In the genomic region with DNA sequence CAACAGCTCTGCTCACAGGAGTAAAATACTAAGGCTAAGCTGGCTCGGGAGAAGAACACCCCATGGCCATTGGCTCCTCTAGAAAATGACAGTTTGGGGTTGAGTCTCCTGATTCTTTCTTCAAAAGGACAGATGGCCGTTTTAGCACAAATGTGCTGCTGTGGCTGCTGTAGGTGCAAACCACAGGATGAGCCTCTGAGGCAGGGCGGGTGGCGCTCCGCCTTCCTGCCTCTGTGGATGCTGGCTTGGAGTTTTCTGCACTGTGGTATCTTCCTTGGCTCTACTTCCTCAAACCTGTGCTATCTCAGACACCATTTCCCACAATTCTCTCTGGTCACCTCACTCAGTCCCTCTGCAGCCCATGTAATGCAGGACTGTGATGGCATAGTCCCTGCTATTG, we compare ENCODE assay signal across 15 mouse cellular contexts.
A peak's percentile ranks its signal among the peaks of the same experiment; 100 is the strongest.
DNase-seq lines count a peak whose midpoint lies in the region; ATAC-seq lines count a peak whose summit lies in the region.
"Had no signal": no experiment of that assay in that cellular context is flagged by ENCODE, and none has a peak within 500 bp of the region (broad histone marks: within the 10 kb centered on the region; RNA-seq: fewer than 3 reads in every experiment).

No protein-coding gene starts in this region.

- DNase-seq in hindbrain, embryonic 10.5 days (ENCODE audit: low spot score) = no peak
- DNase-seq in hindbrain, embryonic 14.5 days (ENCODE audit: low spot score) = no peak
- peak; percentile 7 for DNase-seq in ES-CJ7 (ENCODE audit: low read depth, low spot score)
- DNase-seq in thymus, postnatal 10 days (ENCODE audit: low spot score in 2 of 2) = peak; percentile 72 to 78
- no peak for DNase-seq in right cerebral cortex, postnatal 25 days
- no peak for DNase-seq in urinary bladder, postnatal 25 days (ENCODE audit: low spot score)
- no peak for DNase-seq in MN1 (ENCODE audit: low spot score)
- DNase-seq: embryo, embryonic 11 days; kidney, postnatal 10 days; right cerebral cortex, postnatal 14 days had no signal

- no peaks in the 10 kb centered on the region for H3K27me3 ChIP-seq in hindbrain, embryonic 10.5 days (ENCODE audit: insufficient read depth, poor library complexity, severe bottlenecking)
- H3K27me3 ChIP-seq in hindbrain, embryonic 14.5 days (ENCODE audit: control insufficient read depth, insufficient read depth, low read length) = no peaks in the 10 kb centered on the region
- H3K27me3 ChIP-seq: hindbrain, embryonic 15.5 days; neural tube, embryonic 12.5 days had no signal

- no peak for ATAC-seq in hindbrain, embryonic 14.5 days (ENCODE audit: low FRiP score)
- ATAC-seq in inflammation-experienced regulatory T-cells, adult 6 months = peak; percentile 34

- H3K4me2 ChIP-seq in hindbrain, embryonic 14.5 days (replicated peaks) = no peak overlapping the region
- H3K4me2 ChIP-seq: hindbrain, embryonic 15.5 days; midbrain, embryonic 11.5 days; neural tube, embryonic 12.5 days had no signal

- no peak overlapping the region for H3K4me3 ChIP-seq in hindbrain, embryonic 10.5 days
- no peak overlapping the region for H3K4me3 ChIP-seq in hindbrain, embryonic 14.5 days (replicated peaks; ENCODE audit: low read length)
- H3K4me3 ChIP-seq: hindbrain, embryonic 15.5 days; neural tube, embryonic 12.5 days had no signal

- WGBS in hindbrain, embryonic 10.5 days = 70% methylated on average over 5 of the region's 5 CpGs
- WGBS in hindbrain, embryonic 14.5 days = 66% methylated on average over 5 of the region's 5 CpGs

- H3K36me3 ChIP-seq in hindbrain, embryonic 10.5 days = no peaks in the 10 kb centered on the region
- no peaks in the 10 kb centered on the region for H3K36me3 ChIP-seq in hindbrain, embryonic 14.5 days (replicated peaks; ENCODE audit: control insufficient read depth, insufficient read depth)
- H3K36me3 ChIP-seq: G1E; hindbrain, embryonic 15.5 days; neural tube, embryonic 12.5 days had no signal

- no peak overlapping the region for H3K9ac ChIP-seq in hindbrain, embryonic 14.5 days
- H3K9ac ChIP-seq: hindbrain, embryonic 15.5 days; neural tube, embryonic 12.5 days had no signal

- peak overlapping the region; percentile 62; the same call in 1 of the 2 replicates for H3K27ac ChIP-seq in hindbrain, embryonic 10.5 days
- no peak overlapping the region for H3K27ac ChIP-seq in hindbrain, embryonic 14.5 days
- H3K27ac ChIP-seq: hindbrain, embryonic 15.5 days; neural tube, embryonic 12.5 days had no signal

- H3K4me1 ChIP-seq in hindbrain, embryonic 10.5 days (replicated peaks) = peaks cover 34% of the 10 kb centered on the region
- peaks cover 16% of the 10 kb centered on the region for H3K4me1 ChIP-seq in hindbrain, embryonic 14.5 days (replicated peaks; ENCODE audit: control insufficient read depth, insufficient read depth, low read length)

- H3K9me3 ChIP-seq in hindbrain, embryonic 10.5 days = no peaks in the 10 kb centered on the region
- H3K9me3 ChIP-seq in hindbrain, embryonic 14.5 days (ENCODE audit: control insufficient read depth, low read length) = no peaks in the 10 kb centered on the region
- H3K9me3 ChIP-seq: hindbrain, embryonic 15.5 days had no signal

Comparison
In these comparisons a context has a peak if more than half of its experiments do, and no peak if none do; other contexts are left out.
1. DNase-seq: peak in ES-CJ7 (single experiment) and thymus, postnatal 10 days (2 of 2); none in hindbrain, embryonic 10.5 days (single experiment), hindbrain, embryonic 14.5 days (single experiment), right cerebral cortex, postnatal 25 days (single experiment), urinary bladder, postnatal 25 days (single experiment) and MN1 (single experiment).